Mouse (Mus musculus) megakaryocyte, embryonic 14.5 days (primary cell): ENCODE data around the gene Kptn.

Source experiments
- FLI1 ChIP-seq: IDR thresholded peaks from 2 replicates; pipeline ENCODE4 v1.6.1; 2012; ENCODE audit warnings: low read length, inconsistent platforms, mixed read lengths
- GATA1 ChIP-seq: IDR thresholded peaks from 3 replicates; pipeline ENCODE4 v1.6.1; 2012; ENCODE audit warnings: mixed read lengths, low read length, inconsistent platforms, borderline replicate concordance

DNA sequence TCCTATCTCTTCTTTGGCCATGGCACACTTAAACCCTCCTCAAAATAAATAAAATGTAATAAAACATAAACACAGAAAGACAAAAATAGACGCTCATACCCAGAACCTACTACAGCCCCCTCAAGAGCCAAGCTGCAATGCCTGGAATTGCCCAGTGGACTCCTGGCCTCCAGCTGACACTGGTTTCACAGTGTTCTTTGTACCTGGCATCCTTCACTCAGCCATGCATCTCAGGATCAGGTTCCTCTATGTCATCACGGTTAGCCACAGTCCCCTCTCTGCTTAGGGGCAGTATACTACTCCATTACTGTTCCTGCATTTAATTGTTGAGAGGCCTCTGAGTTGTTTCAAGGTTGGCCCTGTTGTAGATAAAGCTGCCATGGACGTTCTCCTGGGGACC, 13.2 kb downstream of the Kptn start:
- TF ChIP-seq GATA1: no peak
- TF ChIP-seq FLI1: no peak
